Mouse (Mus musculus): ENCODE results near the gene Olfr1212.

The Olfr1212 gene

DNA sequence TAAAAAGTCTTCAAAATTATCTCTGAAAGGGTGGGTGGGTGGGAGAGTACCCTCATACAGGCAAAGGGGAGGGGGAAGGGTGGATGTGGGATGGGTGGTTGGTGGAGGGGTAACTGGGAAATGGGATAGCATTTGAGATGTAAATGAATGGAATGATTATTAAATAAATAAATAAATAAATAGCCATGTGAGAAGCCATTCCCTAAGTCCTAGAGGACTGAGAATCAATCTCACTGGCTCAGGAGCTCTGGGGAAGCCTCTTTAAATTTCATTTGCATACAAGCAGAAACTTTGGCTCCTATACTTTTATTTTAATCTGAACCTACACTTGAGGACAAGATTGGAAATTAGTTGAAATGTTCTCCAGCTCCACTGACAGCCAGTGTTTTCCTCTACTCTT is at the start of gene Olfr1212:
Gene Olfr1212, plus strand, starts transcription at position 301 of the 400 bp plus-strand sequence.
- no peak for DNase-seq

DNA sequence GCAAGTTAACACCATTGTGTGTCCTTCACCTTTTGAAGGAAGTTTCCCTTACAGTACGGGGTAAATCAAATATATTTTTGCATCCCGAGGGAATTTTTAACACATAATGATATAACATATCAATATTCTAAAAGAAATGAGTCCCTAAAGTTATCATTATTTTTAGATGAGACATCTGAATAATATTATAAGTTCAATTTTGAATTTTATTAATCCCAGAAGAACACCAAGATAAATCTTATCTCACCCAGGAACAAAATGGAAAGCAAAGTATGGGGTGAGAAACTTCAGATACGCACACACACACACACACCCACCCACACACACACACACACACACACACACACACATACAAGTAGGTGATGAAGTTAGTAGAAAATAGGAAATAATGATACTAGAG is 38.7 kb upstream of the Olfr1212 start, which contains the start of gene Olfr1209:
Gene Olfr1209, minus strand, starts transcription at position 101 of the 400 bp plus-strand sequence.
- DNase-seq: no peak

DNA sequence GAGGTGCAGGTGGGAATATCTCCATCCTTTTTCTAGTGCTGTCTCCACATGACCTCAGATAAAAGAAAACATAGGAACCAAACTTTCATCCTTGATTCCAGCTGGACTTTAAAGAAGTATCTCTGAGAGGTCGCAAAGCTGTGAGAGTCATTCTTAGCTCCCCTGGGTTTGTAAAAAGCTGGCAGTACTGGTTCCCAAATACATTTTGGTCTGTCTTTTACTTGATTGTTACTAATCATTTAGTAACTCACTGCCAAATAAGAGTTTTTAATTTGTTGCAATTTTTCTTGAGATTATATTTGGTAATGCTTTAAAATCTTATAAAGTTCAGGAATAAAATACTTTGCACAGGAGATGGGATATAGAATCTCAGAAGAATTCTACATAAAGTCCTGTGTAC is 15.8 kb upstream of the Olfr1212 start, which contains the start of gene Olfr1211:
Gene Olfr1211, minus strand, starts transcription at position 101 of the 400 bp plus-strand sequence.
- DNase-seq: no peak

DNA sequence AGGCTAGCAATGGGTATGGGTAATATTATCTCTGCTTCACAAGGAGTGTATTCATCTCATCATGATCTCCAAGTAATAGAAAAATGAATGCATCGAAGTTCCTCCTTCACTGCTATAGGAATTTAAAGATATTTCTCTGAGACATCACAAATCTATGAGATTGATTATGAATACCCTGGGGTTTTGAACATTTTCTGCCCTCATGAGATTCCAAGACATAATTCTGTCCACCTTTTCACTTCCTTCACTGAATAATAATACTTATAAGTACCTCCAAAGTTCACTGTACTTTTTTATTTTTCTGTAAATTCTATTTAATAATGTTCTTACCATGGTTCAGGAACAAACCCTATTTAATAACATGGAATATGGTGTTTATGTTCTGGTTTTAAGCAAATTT is 26.4 kb downstream of the Olfr1212 start, which contains the start of gene Gm13762:
Gene Gm13762, minus strand, starts transcription at position 101 of the 400 bp plus-strand sequence.
- DNase-seq: no peak

DNA sequence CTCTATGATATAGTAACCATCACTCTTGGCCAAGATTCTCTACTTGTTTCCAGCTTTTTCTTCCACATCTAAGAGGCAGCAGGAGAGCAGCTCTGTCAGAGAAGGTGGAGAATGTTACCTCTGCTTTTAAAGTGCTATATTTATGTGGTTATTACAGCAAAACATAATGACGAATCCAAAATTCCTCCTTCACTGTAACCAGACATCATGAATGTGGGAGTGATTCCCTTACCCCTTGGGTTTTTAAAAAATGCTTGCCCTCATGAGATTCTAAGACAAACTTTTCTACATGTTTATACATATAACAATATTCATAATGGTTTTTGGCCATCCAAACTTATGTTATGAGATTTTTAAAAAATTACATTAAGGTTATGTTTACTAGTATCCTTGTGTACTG is 38.8 kb downstream of the Olfr1212 start, which contains the start of gene Olfr1214:
Gene Olfr1214, minus strand, starts transcription at position 101 of the 400 bp plus-strand sequence.
- no peak for DNase-seq

DNA sequence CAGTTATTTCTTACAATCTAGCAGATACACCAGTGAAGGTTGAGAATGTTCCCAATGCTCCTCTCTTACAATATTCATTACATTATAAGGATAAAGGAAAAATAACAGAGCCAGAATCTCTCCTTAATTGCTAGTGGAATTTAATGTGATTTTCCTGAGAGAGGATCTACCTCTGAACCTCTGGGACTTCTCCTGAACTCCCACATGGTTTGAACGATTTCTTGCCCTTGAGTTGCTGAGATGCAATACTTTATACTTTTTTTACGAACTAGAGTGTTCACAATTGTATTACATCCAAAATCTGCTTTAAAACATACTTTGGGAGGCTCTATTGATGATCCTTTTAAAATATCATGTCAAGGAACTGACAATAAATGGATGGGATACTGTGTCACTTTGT is 53.1 kb downstream of the Olfr1212 start, which contains the start of gene Olfr1215:
Gene Olfr1215, minus strand, starts transcription at position 101 of the 400 bp plus-strand sequence.
- DNase-seq: no peak

Data from embryo, embryonic 11 days (tissue).